Mouse (Mus musculus): Measurements from ENCODE around the gene Apobec3.
"Not testable (repeated sequence)": the region's sequence is repeated elsewhere in the genome, so short reads cannot be mapped to it uniquely, and the experiment has no call there.

GRCm38 (mm10) chr15:79939501-79939900 lies 48.0 kb downstream of the Apobec3 start:
- TF ChIP-seq CTCF, EP300 (IDR thresholded peaks at IDR 0.05; ENCODE audit: low read depth): not testable (repeated sequence)
